Mouse (Mus musculus) brain, embryonic 14.5 days (tissue): ENCODE measurements around the gene Kcnip4.

Experiments
- CTCF ChIP-seq: fragments of 200-500 bp; IDR thresholded peaks from 2 replicates; pipeline ENCODE4 v1.5.1; 2012; ENCODE audit warnings: inconsistent platforms, mild to moderate bottlenecking, moderate library complexity, borderline replicate concordance; ENCODE audit not compliant: insufficient read depth, insufficient read length; ENCODE audit errors: extremely low read depth
- POLR2A ChIP-seq: fragments of 200-500 bp; IDR thresholded peaks from 2 replicates; pipeline ENCODE4 v1.6.1; 2012; ENCODE audit warnings: mild to moderate bottlenecking, inconsistent platforms, borderline replicate concordance; ENCODE audit not compliant: poor library complexity, insufficient read depth, insufficient read length, severe bottlenecking; ENCODE audit errors: extremely low read depth

GRCm38 (mm10) chr5:49356381-49356780, 168.3 kb downstream of the Kcnip4 start:
- TF ChIP-seq CTCF (no peak), POLR2A (no peak)
